Mouse (Mus musculus) spleen, postnatal 4 days (tissue): ENCODE results near the gene Vps35l.

Experiments
- DNase-seq, 2 experiments: peaks; one replicate each; pipeline ENCODE4 v3.0.0; 2022; ENCODE audit warnings: low spot score in 2 of 2

Gene Vps35l

GRCm38 (mm10) chr7:118883957-118884356, 143.9 kb downstream of the Vps35l start:
- no peak for DNase-seq

DNA sequence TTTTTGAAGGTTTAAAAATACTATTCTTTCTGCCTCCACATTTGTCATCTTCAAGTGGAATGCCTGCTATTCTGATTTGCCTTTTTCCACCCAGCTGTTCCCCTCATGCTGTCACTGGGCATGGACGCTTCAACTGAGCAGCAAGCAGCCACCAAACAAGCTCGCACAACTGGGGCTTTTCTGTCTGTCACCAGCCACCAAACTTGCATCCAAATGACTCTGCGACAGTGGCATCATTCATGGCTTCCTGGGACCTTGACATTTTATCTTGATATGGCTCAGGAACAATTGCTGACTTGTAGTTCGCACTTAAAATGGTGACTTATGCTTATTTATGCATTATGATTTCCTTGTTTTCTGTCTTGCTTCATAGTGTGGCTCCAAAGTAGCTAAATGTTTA, 144.9 kb downstream of the Vps35l start:
- DNase-seq: no peak

DNA sequence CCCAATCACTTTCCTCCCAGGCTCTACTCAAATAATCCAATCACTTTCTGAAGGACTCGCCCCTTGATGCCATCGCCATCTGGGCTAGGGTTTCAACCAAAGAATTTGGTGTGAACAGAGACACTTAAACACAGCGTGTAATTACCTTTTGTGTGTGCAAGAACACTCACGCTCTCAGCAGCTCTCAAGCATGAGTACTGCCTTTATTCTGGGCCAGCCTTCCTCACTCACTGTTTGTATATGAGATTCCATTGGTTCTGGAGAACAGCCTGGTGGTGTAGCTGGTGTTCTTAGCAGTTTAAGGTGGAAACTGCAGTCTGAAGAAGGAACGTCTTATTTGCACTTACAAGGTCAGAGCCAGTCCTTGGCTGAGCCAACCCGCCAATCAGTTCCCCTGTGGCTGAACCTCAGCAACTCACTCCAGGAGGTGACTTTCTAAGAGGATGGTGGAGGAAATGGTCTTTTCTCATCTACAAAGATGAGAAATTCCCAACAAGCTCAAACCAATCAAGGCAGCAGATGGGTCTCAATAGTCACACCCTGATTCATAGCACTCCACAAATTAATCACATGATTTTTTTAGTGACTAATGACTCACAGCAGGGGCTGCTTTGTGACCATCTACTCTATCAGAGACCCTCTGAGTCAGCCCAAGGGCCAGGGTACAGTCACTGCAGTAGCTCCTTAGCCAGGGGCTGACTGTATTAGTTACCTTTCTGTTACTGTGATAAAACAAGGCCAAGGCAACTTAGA, 147.5 kb downstream of the Vps35l start:
- DNase-seq: no peak

DNA sequence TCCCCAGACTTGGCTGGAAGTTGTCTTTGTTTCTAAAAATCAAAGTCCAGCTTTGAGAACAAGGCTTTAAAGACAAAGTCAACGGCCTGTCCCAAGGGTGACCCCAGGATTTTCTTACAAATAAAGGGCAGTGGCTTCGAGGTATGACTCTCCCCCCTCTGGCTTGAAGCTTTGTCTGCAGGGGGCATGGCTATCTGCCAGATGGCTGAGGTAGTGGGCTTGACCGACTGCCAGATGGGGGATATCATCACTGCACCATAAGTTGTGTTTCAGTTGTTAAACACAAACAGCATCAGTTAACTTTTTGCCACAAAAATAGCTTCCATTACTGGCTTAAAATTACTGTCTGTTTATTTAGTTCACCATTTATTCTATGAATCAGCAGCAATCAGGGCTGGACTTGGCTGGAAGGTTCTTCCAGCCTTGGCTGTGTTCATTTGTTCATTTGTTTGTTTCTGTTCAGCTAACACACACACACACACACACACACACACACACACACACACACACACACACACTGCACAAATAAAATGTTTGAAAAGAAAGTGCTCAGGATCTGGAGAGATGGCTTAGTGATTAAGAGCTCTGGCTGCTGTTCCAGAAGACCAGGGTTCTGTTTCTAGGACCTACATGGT, 149.1 kb downstream of the Vps35l start:
- no peak for DNase-seq
